ENCODE assay signal across 18 mouse cellular contexts in genomic region chr13:44780506-44780905, GRCm38 (mm10).
"Had no signal": no experiment of that assay in that cellular context is flagged by ENCODE, and none has a peak within 500 bp of the region (broad histone marks: within the 10 kb centered on the region; RNA-seq: fewer than 3 reads in every experiment).

No protein-coding gene starts in this region.

- H3K36me3 ChIP-seq: liver, embryonic 13.5 days; midbrain, embryonic 15.5 days; neural tube, embryonic 13.5 days had no signal

- H3K9ac ChIP-seq: liver, embryonic 13.5 days; midbrain, embryonic 15.5 days; neural tube, embryonic 13.5 days had no signal

- H3K9me3 ChIP-seq: liver, embryonic 13.5 days; megakaryocyte, embryonic 14.5 days; midbrain, embryonic 10.5 days; midbrain, embryonic 15.5 days; neural tube, embryonic 13.5 days had no signal

- H3K27me3 ChIP-seq: liver, embryonic 13.5 days; megakaryocyte, embryonic 14.5 days; midbrain, embryonic 15.5 days; neural tube, embryonic 13.5 days had no signal

- DNase-seq: kidney, adult 2 months; kidney, postnatal 25 days; layer of hippocampus, adult 9-11 months; liver, embryonic 13.5 days; lung, adult 2 months; lung, postnatal 14 days; retina, postnatal 1 day; thymus, adult 2 months; thymus, postnatal 14 days; thymus, postnatal 4 days had no signal

- H3K27ac ChIP-seq: kidney, postnatal 0 days; layer of hippocampus, adult 2 months; liver, embryonic 13.5 days; midbrain, embryonic 10.5 days; midbrain, embryonic 15.5 days; neural tube, embryonic 13.5 days; stomach, postnatal 0 days had no signal

- H3K4me3 ChIP-seq: layer of hippocampus, adult 2 months; liver, embryonic 13.5 days; megakaryocyte, embryonic 14.5 days; midbrain, embryonic 10.5 days; midbrain, embryonic 15.5 days; neural tube, embryonic 13.5 days had no signal

- ATAC-seq: intestine, postnatal 0 days; midbrain, embryonic 15.5 days had no signal

- H3K4me2 ChIP-seq: liver, embryonic 13.5 days; midbrain, embryonic 15.5 days; neural tube, embryonic 13.5 days had no signal

- H3K4me1 ChIP-seq: midbrain, embryonic 15.5 days; neural tube, embryonic 13.5 days had no signal
